ENCODE assay signal across 7 mouse cellular contexts in genomic region chr4:98923568-98924070, GRCm38 (mm10). TPM values are rescaled to one million over a fixed set of nuclear protein-coding genes. Genes with fewer than 3 reads are reported as not detected.
A peak's percentile ranks its signal among the peaks of the same experiment; 100 is the strongest.
DNase-seq lines count a peak whose midpoint lies in the region; ATAC-seq and TF ChIP-seq lines count a peak whose summit lies in the region.

Usp1 (plus strand) TSS chr4:98923810.

- H3K27ac ChIP-seq in liver, postnatal 0 days (ENCODE audit: low read depth), result peak within 1 kb of the TSS; percentile 100

- peak; percentile 79 to 80 for DNase-seq in CD8-positive naive resting alpha-beta T cell, adult 2 months (ENCODE audit: low read depth in 2 of 2, low spot score in 2 of 2)
- peak; percentile 36 for DNase-seq in G1E (ENCODE audit: low spot score)
- DNase-seq in embryo, embryonic 9.5 days (ENCODE audit: extremely low spot score), result peak; percentile 84
- peak; percentile 84 for DNase-seq in layer of hippocampus, adult 11-12 months (ENCODE audit: low spot score)
- peak; percentile 87 for DNase-seq in liver, postnatal 0 days
- DNase-seq in right cerebral cortex, postnatal 14 days, result peak; percentile 78

- H3K4me2 ChIP-seq in liver, postnatal 0 days (ENCODE audit: low read depth, low read length), result peak within 1 kb of the TSS; percentile 91

- peaks cover 18% of the 10 kb centered on the region; the same call in 1 of the 2 replicates for H3K4me1 ChIP-seq in G1E (ENCODE audit: insufficient read depth, low read depth, low read length)
- H3K4me1 ChIP-seq in liver, postnatal 0 days (ENCODE audit: insufficient read depth), result peaks cover 10% of the 10 kb centered on the region

- WGBS in liver, postnatal 0 days (ENCODE audit: insufficient replicate concordance), result under 1% methylated on average over 62 of the region's 67 CpGs

- no peaks in the 10 kb centered on the region for H3K27me3 ChIP-seq in G1E (ENCODE audit: insufficient read depth, low read length)
- H3K27me3 ChIP-seq in liver, postnatal 0 days (ENCODE audit: insufficient read depth, low read length), result no peaks in the 10 kb centered on the region

- peak within 1 kb of the TSS; percentile 98 for H3K9ac ChIP-seq in liver, postnatal 0 days (replicated peaks)

- ATAC-seq in G1E (ENCODE audit: extremely low read depth, insufficient number of reproducible peaks, low FRiP score, poor library complexity, severe bottlenecking), result no peak
- ATAC-seq in granulocyte monocyte progenitor cell, adult 5-6 weeks (replicated peaks; ENCODE audit: poor library complexity, severe bottlenecking), result peak; percentile 58; the same call in 1 of the 2 replicates
- ATAC-seq in liver, postnatal 0 days, result peak; percentile 11

- peak within 1 kb of the TSS; percentile 93 for H3K4me3 ChIP-seq in G1E (ENCODE audit: low read depth, low read length)
- H3K4me3 ChIP-seq in liver, postnatal 0 days (ENCODE audit: low read depth, low read length), result peak within 1 kb of the TSS; percentile 97

- no peak for TF ChIP-seq EP300 in liver, postnatal 0 days (IDR thresholded peaks at IDR 0.05; ENCODE audit: low read depth)

- no peak for TF ChIP-seq CTCF in G1E (IDR thresholded peaks at IDR 0.05; ENCODE audit: low read depth, low read length)
- no peak for TF ChIP-seq CTCF in liver, postnatal 0 days (IDR thresholded peaks at IDR 0.05; ENCODE audit: low read depth)

- H3K9me3 ChIP-seq in G1E (replicated peaks), result no peaks in the 10 kb centered on the region
- H3K9me3 ChIP-seq in liver, postnatal 0 days (ENCODE audit: low read length), result peaks cover 3% of the 10 kb centered on the region; the same call in 1 of the 2 replicates

- peaks cover 8% of the 10 kb centered on the region for H3K36me3 ChIP-seq in G1E (replicated peaks)
- H3K36me3 ChIP-seq in liver, postnatal 0 days (replicated peaks; ENCODE audit: insufficient read depth, low read length), result no peaks in the 10 kb centered on the region; the same call in none of the 2 replicates

RNA-seq across cellular contexts. Expression of gene Usp1, which starts in this region (rescaled TPM):
- 185 and 231 TPM in 2 replicates for total RNA-seq in G1E (2014; fragmentation: Nextera tagmentation)
- total RNA-seq in G1E (2017), result 137 and 138 TPM in 2 replicates
- polyA plus RNA-seq in G1E (2012), result 562 and 786 TPM in 2 replicates
- total RNA-seq in granulocyte monocyte progenitor cell, adult 5-6 weeks (2014; fragmentation: Nextera tagmentation), result 129 and 141 TPM in 2 replicates
- 185 and 195 TPM in 2 replicates for total RNA-seq in granulocyte monocyte progenitor cell, adult 5-6 weeks (2017)
- polyA plus RNA-seq in liver, postnatal 0 days (2015; fragmentation: Nextera tagmentation; extraction: Ambion mirVana), result 38.6 and 39.3 TPM in 2 replicates

Comparison
In these comparisons a context has a peak if more than half of its experiments do, and no peak if none do; other contexts are left out.
1. RNA of gene Usp1 (polyA plus RNA-seq): 562 to 786 TPM in G1E; 38.6 to 39.3 TPM in liver, postnatal 0 days; every median in the first group is over 10 times any median in the second.
2. DNase-seq: peak in every context shown above with its lines; median percentile 87 in liver, postnatal 0 days; 84 in embryo, embryonic 9.5 days; 84 in layer of hippocampus, adult 11-12 months; 80 in CD8-positive naive resting alpha-beta T cell, adult 2 months; 78 in right cerebral cortex, postnatal 14 days; 36 in G1E.